Mouse (Mus musculus): ENCODE results near the gene Prrg2. TPM values are rescaled to one million over a fixed set of nuclear protein-coding genes. Genes with fewer than 3 reads are reported as not detected.

Prrg2 gene
- polyA plus RNA-seq, 1 experiment from 2014 or later: 13.4 TPM

DNA sequence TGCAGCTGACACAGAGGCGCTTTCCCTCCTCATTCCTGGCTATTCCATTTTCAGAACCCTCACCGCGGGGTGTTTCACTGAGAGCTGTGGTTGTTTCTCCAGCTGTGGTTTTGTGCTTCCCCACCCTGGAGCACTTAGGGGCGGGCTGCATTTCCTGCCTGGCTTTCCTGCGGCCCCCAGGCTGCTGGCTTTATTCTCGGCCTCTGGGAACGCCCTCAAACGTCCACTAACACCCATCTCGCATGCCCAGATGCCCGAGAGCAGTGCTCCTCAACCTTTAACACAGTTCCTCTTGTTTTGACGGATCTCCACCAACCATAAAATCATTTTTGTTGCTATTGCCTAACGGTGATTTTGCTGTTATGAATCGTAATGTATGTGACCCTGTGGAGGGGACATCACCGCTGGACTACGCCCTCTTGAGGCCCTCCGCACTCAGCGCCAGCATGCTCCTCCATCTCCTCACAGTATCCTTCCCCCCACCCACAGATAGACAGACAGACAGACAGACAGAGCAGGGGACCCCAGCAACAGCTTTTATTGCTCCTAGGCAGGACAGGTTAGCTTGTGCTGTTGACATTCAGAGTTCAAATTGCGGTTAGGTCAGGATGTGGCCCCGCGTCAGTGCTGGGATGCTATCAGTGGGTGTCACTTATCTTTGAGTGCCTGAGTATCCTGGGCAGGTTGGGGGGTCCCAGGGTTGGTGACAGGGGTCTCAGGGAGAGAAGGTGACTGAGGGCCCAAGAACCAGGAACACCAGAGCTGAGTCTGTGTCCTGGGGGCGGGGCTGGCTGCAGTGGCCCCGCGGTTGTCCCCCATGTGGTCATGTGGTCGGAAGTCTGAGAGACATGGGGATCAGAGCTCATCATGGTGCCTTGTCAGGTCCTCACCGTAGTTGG is 20.2 kb upstream of the Prrg2 start:
- Histone ChIP-seq H3K4me2 (ENCODE audit: low read length) (no peak overlapping the region), H3K27me3 (replicated peaks; ENCODE audit: control insufficient read depth, insufficient read depth, low read length) (no peaks in the 10 kb centered on the region), H3K9me3 (replicated peaks; ENCODE audit: control insufficient read depth, low read length) (no peaks in the 10 kb centered on the region), H3K4me3 (ENCODE audit: low read depth, low read length) (no peak overlapping the region), H3K4me1 (ENCODE audit: control insufficient read depth, insufficient read depth, low read length) (no peaks in the 10 kb centered on the region), H3K9ac (ENCODE audit: low read length) (no peak overlapping the region), H3K36me3 (ENCODE audit: control insufficient read depth, insufficient read depth, low read length) (peaks cover 27% of the 10 kb centered on the region), H3K27ac (ENCODE audit: low read depth, low read length) (no peak overlapping the region)
- ATAC-seq (no peak), DNase-seq (ENCODE audit: low spot score) (peak; percentile 24)
- 79% methylated on average over 25 of the region's 25 CpGs for WGBS

DNA sequence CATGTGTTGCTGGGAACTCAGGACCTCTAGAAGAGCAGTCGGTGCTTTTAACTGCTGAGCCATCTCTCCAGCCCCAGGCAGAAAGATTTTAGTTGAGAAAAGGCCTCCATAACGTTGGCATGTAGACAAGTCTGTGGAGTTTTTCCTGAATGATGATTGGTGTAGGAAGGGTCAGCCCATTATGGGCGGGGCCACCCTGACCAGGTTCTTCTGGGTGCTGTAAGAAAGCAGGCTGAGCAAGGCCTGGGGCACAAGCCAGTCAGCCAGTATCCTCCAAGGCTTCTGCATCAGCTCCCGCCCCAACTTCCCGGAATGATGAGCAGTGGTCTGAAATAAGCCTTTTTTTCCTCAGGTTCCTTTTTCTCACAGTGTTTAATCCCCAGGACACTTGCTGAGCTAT is 18.5 kb upstream of the Prrg2 start:
- 43% methylated on average over 5 of the region's 5 CpGs for WGBS
- Histone ChIP-seq H3K9ac (ENCODE audit: low read length) (no peak overlapping the region), H3K4me2 (ENCODE audit: low read length) (no peak overlapping the region), H3K27ac (ENCODE audit: low read depth, low read length) (no peak overlapping the region), H3K4me1 (ENCODE audit: control insufficient read depth, insufficient read depth, low read length) (no peaks in the 10 kb centered on the region), H3K27me3 (replicated peaks; ENCODE audit: control insufficient read depth, insufficient read depth, low read length) (no peaks in the 10 kb centered on the region), H3K9me3 (replicated peaks; ENCODE audit: control insufficient read depth, low read length) (no peaks in the 10 kb centered on the region), H3K4me3 (ENCODE audit: low read depth, low read length) (no peak overlapping the region), H3K36me3 (ENCODE audit: control insufficient read depth, insufficient read depth, low read length) (peaks cover 33% of the 10 kb centered on the region)
- ATAC-seq (no peak), DNase-seq (ENCODE audit: low spot score) (no peak)

DNA sequence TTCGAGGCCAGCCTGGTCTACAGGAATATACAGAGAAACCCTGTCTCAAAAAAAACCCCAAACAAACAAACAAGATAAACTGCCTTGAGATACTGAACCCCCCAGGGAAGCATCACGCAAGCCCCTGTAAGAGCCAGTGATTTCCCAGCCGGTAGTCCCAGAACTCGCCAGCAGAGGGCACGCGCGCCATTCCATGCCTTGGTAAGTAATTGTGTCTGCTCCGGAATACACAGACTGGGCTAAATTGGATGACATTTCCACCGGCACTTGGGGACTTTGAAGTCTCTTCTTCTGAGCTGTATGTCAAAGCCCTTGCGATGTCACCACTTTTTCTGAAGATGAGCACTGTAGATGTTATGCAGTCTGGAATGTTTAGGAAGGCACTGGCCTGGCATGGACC is 17.4 kb upstream of the Prrg2 start:
- Histone ChIP-seq H3K9me3 (replicated peaks; ENCODE audit: control insufficient read depth, low read length) (no peaks in the 10 kb centered on the region), H3K4me2 (ENCODE audit: low read length) (no peak overlapping the region), H3K9ac (ENCODE audit: low read length) (no peak overlapping the region), H3K27ac (ENCODE audit: low read depth, low read length) (no peak overlapping the region), H3K27me3 (replicated peaks; ENCODE audit: control insufficient read depth, insufficient read depth, low read length) (no peaks in the 10 kb centered on the region), H3K4me1 (ENCODE audit: control insufficient read depth, insufficient read depth, low read length) (no peaks in the 10 kb centered on the region), H3K4me3 (ENCODE audit: low read depth, low read length) (no peak overlapping the region), H3K36me3 (ENCODE audit: control insufficient read depth, insufficient read depth, low read length) (peaks cover 38% of the 10 kb centered on the region)
- DNase-seq (ENCODE audit: low spot score) (peak; percentile 92), ATAC-seq (peak; percentile 73)
- 2% methylated on average over 10 of the region's 10 CpGs for whole genome bisulfite sequencing

DNA sequence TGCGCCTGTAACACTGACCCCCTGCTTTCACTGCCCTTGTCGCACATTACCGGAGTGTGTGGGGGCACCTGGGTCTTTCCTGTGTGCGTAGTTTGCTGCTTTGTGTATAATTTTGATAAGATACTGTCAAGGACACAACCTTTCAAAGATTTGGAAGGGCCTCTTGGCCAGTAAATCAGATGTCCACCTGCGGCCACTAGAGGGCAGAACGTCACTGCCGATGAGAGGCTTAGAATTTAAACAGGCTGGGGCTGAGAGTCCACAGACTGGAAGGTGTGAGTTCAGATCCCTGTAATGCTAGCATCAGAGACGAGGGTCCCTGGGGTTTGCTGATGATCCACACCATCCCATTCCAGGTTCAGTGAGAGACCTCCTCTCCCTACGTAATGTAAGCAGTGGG is 16.0 kb upstream of the Prrg2 start:
- DNase-seq (ENCODE audit: low spot score) (peak; percentile 77), ATAC-seq (no peak)
- H3K36me3 ChIP-seq (ENCODE audit: control insufficient read depth, insufficient read depth, low read length): peaks cover 39% of the 10 kb centered on the region
- H3K4me3 ChIP-seq (ENCODE audit: low read depth, low read length): no peak overlapping the region
- no peaks in the 10 kb centered on the region for H3K9me3 ChIP-seq (replicated peaks; ENCODE audit: control insufficient read depth, low read length)
- no peaks in the 10 kb centered on the region for H3K27me3 ChIP-seq (replicated peaks; ENCODE audit: control insufficient read depth, insufficient read depth, low read length)
- 44% methylated on average over 9 of the region's 9 CpGs for WGBS
- no peak overlapping the region for H3K9ac ChIP-seq (ENCODE audit: low read length)
- H3K4me1 ChIP-seq (ENCODE audit: control insufficient read depth, insufficient read depth, low read length): no peaks in the 10 kb centered on the region
- no peak overlapping the region for H3K4me2 ChIP-seq (ENCODE audit: low read length)
- no peak overlapping the region for H3K27ac ChIP-seq (ENCODE audit: low read depth, low read length)

DNA sequence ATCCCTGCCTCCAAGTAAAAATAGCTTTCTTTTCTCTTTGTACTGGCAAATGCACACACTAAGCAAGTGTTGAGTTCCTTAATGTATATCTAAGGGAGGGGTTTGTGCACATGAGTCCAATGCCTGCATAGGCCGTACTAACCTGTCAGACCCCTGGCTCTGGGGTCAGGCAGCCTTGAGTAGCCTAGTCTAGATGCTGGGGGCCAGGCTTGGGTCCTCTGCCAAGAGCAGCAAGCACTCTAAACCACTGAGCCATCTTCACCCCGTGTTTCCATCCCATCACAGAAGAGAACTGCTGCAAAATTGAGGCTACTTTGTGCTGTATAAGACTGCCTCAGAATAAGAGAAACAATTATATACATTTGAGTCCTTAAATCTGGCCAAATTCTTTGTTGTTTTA is 15.4 kb upstream of the Prrg2 start:
- H3K4me1 ChIP-seq (ENCODE audit: control insufficient read depth, insufficient read depth, low read length): no peaks in the 10 kb centered on the region
- peaks cover 34% of the 10 kb centered on the region for H3K36me3 ChIP-seq (ENCODE audit: control insufficient read depth, insufficient read depth, low read length)
- H3K9ac ChIP-seq (ENCODE audit: low read length): no peak overlapping the region
- H3K4me3 ChIP-seq (ENCODE audit: low read depth, low read length): no peak overlapping the region
- no peaks in the 10 kb centered on the region for H3K27me3 ChIP-seq (replicated peaks; ENCODE audit: control insufficient read depth, insufficient read depth, low read length)
- H3K27ac ChIP-seq (ENCODE audit: low read depth, low read length): no peak overlapping the region
- DNase-seq (ENCODE audit: low spot score) (no peak), ATAC-seq (no peak)
- no peak overlapping the region for H3K4me2 ChIP-seq (ENCODE audit: low read length)
- no peaks in the 10 kb centered on the region for H3K9me3 ChIP-seq (replicated peaks; ENCODE audit: control insufficient read depth, low read length)
- WGBS: 90% methylated on average over 2 of the region's 2 CpGs

DNA sequence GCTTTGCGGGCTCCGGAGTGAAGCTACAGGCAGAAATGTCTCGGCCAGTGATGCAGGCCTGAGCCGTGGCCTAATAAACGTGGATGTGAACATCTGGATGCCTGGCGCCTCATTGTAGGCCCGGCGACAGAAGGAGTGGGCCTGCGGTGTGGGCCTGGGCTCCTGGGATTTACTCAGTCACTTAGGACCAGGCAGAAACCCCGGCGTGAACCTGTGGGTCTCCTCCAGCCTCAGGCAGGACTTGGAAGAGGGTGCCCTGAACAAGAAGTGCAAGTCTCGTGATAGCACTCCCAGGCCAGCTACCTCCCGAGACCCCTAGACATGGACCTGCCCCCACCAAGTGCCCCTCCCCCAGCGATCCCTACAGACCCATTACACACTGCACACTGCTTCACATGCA is 14.8 kb upstream of the Prrg2 start:
- ATAC-seq (no peak), DNase-seq (ENCODE audit: low spot score) (no peak)
- 90% methylated on average over 14 of the region's 14 CpGs for WGBS
- Histone ChIP-seq H3K4me3 (ENCODE audit: low read depth, low read length) (no peak overlapping the region), H3K27me3 (replicated peaks; ENCODE audit: control insufficient read depth, insufficient read depth, low read length) (no peaks in the 10 kb centered on the region), H3K9ac (ENCODE audit: low read length) (no peak overlapping the region), H3K36me3 (ENCODE audit: control insufficient read depth, insufficient read depth, low read length) (peaks cover 34% of the 10 kb centered on the region), H3K4me2 (ENCODE audit: low read length) (no peak overlapping the region), H3K27ac (ENCODE audit: low read depth, low read length) (no peak overlapping the region), H3K4me1 (ENCODE audit: control insufficient read depth, insufficient read depth, low read length) (no peaks in the 10 kb centered on the region), H3K9me3 (replicated peaks; ENCODE audit: control insufficient read depth, low read length) (no peaks in the 10 kb centered on the region)

DNA sequence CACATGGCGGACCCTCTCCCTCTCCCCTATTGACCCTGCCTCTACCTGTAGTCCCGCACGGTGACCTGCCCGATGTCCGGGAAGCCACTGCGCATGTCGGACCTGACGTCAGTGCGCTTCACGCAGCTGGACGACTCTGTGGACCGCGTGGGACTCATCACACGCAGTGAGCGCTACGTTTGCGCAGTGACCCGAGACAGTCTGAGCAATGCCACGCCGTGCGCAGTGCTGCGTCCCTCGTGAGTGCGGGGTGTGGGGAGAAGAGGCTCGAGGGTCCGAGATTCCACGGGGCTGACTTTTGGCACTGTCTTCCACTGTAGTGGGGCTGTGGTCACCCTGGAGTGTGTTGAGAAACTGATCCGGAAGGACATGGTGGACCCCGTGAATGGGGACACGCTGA is 14.0 kb upstream of the Prrg2 start:
- peaks cover 34% of the 10 kb centered on the region for H3K36me3 ChIP-seq (ENCODE audit: control insufficient read depth, insufficient read depth, low read length)
- no peak overlapping the region for H3K4me3 ChIP-seq (ENCODE audit: low read depth, low read length)
- H3K4me2 ChIP-seq (ENCODE audit: low read length): no peak overlapping the region
- no peaks in the 10 kb centered on the region for H3K27me3 ChIP-seq (replicated peaks; ENCODE audit: control insufficient read depth, insufficient read depth, low read length)
- no peak overlapping the region for H3K9ac ChIP-seq (ENCODE audit: low read length)
- no peak for DNase-seq (ENCODE audit: low spot score)
- no peaks in the 10 kb centered on the region for H3K9me3 ChIP-seq (replicated peaks; ENCODE audit: control insufficient read depth, low read length)
- no peaks in the 10 kb centered on the region for H3K4me1 ChIP-seq (ENCODE audit: control insufficient read depth, insufficient read depth, low read length)
- 91% methylated on average over 30 of the region's 30 CpGs for WGBS
- no peak overlapping the region for H3K27ac ChIP-seq (ENCODE audit: low read depth, low read length)
- ATAC-seq: no peak

DNA sequence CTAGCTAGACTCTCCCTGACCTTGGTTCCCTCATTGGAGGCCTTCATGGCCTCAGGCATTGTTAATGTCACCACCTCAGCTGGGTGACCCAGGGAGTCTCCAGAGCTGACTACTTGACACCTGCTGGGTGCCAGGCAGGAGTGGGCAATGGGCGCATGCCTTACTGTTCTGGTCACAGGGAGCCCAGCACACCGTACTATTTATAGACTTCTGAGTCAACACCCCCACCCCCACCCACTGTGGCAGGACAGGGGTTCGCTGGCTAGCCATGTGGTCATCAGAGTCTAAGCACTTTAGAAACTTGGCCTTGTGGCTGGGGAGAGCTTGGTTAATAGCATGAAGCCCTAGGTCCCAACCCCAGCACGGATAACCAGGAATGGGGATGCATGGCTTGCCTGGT is 12.9 kb upstream of the Prrg2 start:
- H3K4me1 ChIP-seq (ENCODE audit: control insufficient read depth, insufficient read depth, low read length): no peaks in the 10 kb centered on the region
- no peak overlapping the region for H3K4me3 ChIP-seq (ENCODE audit: low read depth, low read length)
- H3K4me2 ChIP-seq (ENCODE audit: low read length): no peak overlapping the region
- WGBS: 90% methylated on average over 4 of the region's 4 CpGs
- H3K9me3 ChIP-seq (replicated peaks; ENCODE audit: control insufficient read depth, low read length): no peaks in the 10 kb centered on the region
- no peaks in the 10 kb centered on the region for H3K27me3 ChIP-seq (replicated peaks; ENCODE audit: control insufficient read depth, insufficient read depth, low read length)
- H3K27ac ChIP-seq (ENCODE audit: low read depth, low read length): no peak overlapping the region
- ATAC-seq (no peak), DNase-seq (ENCODE audit: low spot score) (no peak)
- peaks cover 34% of the 10 kb centered on the region for H3K36me3 ChIP-seq (ENCODE audit: control insufficient read depth, insufficient read depth, low read length)
- no peak overlapping the region for H3K9ac ChIP-seq (ENCODE audit: low read length)

DNA sequence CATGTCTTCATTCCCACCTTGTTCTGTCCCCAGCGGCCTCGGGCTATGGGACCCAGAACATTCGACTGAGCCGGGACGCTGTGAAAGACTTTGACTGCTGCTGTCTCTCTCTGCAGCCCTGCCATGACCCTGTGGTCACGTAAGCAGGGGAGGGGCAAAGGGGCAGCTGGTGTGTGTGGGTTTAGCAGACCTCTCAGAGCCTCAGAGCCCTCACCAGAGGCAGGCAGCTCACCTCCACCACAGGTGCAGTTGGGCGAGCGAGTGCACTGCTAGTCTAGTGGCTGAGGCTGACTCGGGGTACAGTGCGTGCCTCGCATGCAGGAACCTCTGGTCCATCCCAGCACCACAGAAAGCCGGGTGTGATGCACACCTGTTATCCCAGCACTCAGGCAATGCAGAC is 11.5 kb upstream of the Prrg2 start:
- Histone ChIP-seq H3K4me1 (ENCODE audit: control insufficient read depth, insufficient read depth, low read length) (no peaks in the 10 kb centered on the region), H3K9me3 (replicated peaks; ENCODE audit: control insufficient read depth, low read length) (no peaks in the 10 kb centered on the region), H3K36me3 (ENCODE audit: control insufficient read depth, insufficient read depth, low read length) (peaks cover 34% of the 10 kb centered on the region), H3K4me2 (ENCODE audit: low read length) (no peak overlapping the region), H3K27ac (ENCODE audit: low read depth, low read length) (no peak overlapping the region), H3K27me3 (replicated peaks; ENCODE audit: control insufficient read depth, insufficient read depth, low read length) (no peaks in the 10 kb centered on the region), H3K4me3 (ENCODE audit: low read depth, low read length) (no peak overlapping the region), H3K9ac (ENCODE audit: low read length) (no peak overlapping the region)
- no peak for DNase-seq (ENCODE audit: low spot score)
- ATAC-seq: no peak
- WGBS: 87% methylated on average over 12 of the region's 12 CpGs
